8 mouse cellular contexts compared by ENCODE assay signal in genomic region chr3:96728634-96729402, GRCm38 (mm10). TPM values are rescaled to one million over a fixed set of nuclear protein-coding genes. Genes with fewer than 3 reads are reported as not detected.
DNase-seq lines count a peak whose midpoint lies in the region; ATAC-seq lines count a peak whose summit lies in the region.

No protein-coding gene starts in this region.

- peaks cover 24% of the 10 kb centered on the region for H3K4me1 ChIP-seq in lung, embryonic 15.5 days
- peaks cover 14% of the 10 kb centered on the region; the same call in 1 of the 2 replicates for H3K4me1 ChIP-seq in embryonic facial prominence, embryonic 12.5 days
- H3K4me1 ChIP-seq in intestine, embryonic 16.5 days (ENCODE audit: control insufficient read depth, insufficient read depth, low read length) = peaks cover 27% of the 10 kb centered on the region
- peaks cover 25% of the 10 kb centered on the region for H3K4me1 ChIP-seq in neural tube, embryonic 14.5 days (ENCODE audit: control insufficient read depth, insufficient read depth, low read length)

- peak overlapping the region; percentile 97 for H3K4me3 ChIP-seq in lung, embryonic 15.5 days
- H3K4me3 ChIP-seq in embryonic facial prominence, embryonic 12.5 days = peak overlapping the region; percentile 77
- H3K4me3 ChIP-seq in intestine, embryonic 16.5 days (ENCODE audit: low read length) = peak overlapping the region; percentile 97
- peak overlapping the region; percentile 91 for H3K4me3 ChIP-seq in neural tube, embryonic 14.5 days (ENCODE audit: low read depth, low read length)

- peak overlapping the region; percentile 73; the same call in 1 of the 2 replicates for H3K27ac ChIP-seq in lung, embryonic 15.5 days
- H3K27ac ChIP-seq in embryonic facial prominence, embryonic 12.5 days = peak overlapping the region; percentile 83; the same call in 1 of the 2 replicates
- H3K27ac ChIP-seq in intestine, embryonic 16.5 days (ENCODE audit: low read length) = peak overlapping the region; percentile 74; the same call in 1 of the 2 replicates
- no peak overlapping the region for H3K27ac ChIP-seq in neural tube, embryonic 14.5 days (ENCODE audit: low read depth, low read length)

- no peaks in the 10 kb centered on the region for H3K9me3 ChIP-seq in lung, embryonic 15.5 days
- H3K9me3 ChIP-seq in embryonic facial prominence, embryonic 12.5 days = no peaks in the 10 kb centered on the region
- no peaks in the 10 kb centered on the region for H3K9me3 ChIP-seq in intestine, embryonic 16.5 days (ENCODE audit: control insufficient read depth, low read length)
- no peaks in the 10 kb centered on the region for H3K9me3 ChIP-seq in neural tube, embryonic 14.5 days (ENCODE audit: control insufficient read depth, low read length)

- H3K27me3 ChIP-seq in lung, embryonic 15.5 days = no peaks in the 10 kb centered on the region
- H3K27me3 ChIP-seq in embryonic facial prominence, embryonic 12.5 days = no peaks in the 10 kb centered on the region
- no peaks in the 10 kb centered on the region for H3K27me3 ChIP-seq in intestine, embryonic 16.5 days (replicated peaks; ENCODE audit: control insufficient read depth, insufficient read depth, low read length)
- H3K27me3 ChIP-seq in neural tube, embryonic 14.5 days (ENCODE audit: control insufficient read depth, insufficient read depth, low read length) = no peaks in the 10 kb centered on the region

- ATAC-seq in lung, embryonic 15.5 days (ENCODE audit: borderline replicate concordance, extremely low read depth, low FRiP score, low TSS enrichment) = no peak
- ATAC-seq in embryonic facial prominence, embryonic 12.5 days (ENCODE audit: insufficient number of reproducible peaks, insufficient read depth, low FRiP score, low TSS enrichment) = no peak
- ATAC-seq in intestine, embryonic 16.5 days = no peak
- no peak for ATAC-seq in neural tube, embryonic 14.5 days (ENCODE audit: low read depth)

- H3K4me2 ChIP-seq in lung, embryonic 15.5 days = peak overlapping the region; percentile 65
- H3K4me2 ChIP-seq in embryonic facial prominence, embryonic 12.5 days (replicated peaks) = peak overlapping the region; percentile 67
- H3K4me2 ChIP-seq in intestine, embryonic 16.5 days (ENCODE audit: low read depth, low read length) = peak overlapping the region; percentile 78
- H3K4me2 ChIP-seq in neural tube, embryonic 14.5 days (ENCODE audit: low read depth, low read length) = peak overlapping the region; percentile 54

- H3K9ac ChIP-seq in lung, embryonic 15.5 days = peak overlapping the region; percentile 88; the same call in 1 of the 2 replicates
- peak overlapping the region; percentile 84; the same call in 1 of the 2 replicates for H3K9ac ChIP-seq in embryonic facial prominence, embryonic 12.5 days
- peak overlapping the region; percentile 88 for H3K9ac ChIP-seq in intestine, embryonic 16.5 days (ENCODE audit: low read depth, low read length)
- peak overlapping the region; percentile 80; the same call in 1 of the 2 replicates for H3K9ac ChIP-seq in neural tube, embryonic 14.5 days (replicated peaks; ENCODE audit: low read depth, low read length)

- DNase-seq in lung, postnatal 10 days = no peak
- no peak for DNase-seq in gastrocnemius, adult 8-10 months (ENCODE audit: low spot score in 2 of 2)
- no peak for DNase-seq in adrenal gland, adult 8-10 months
- DNase-seq in kidney, postnatal 10 days = no peak

- H3K36me3 ChIP-seq in lung, embryonic 15.5 days = peaks cover under 1% of the 10 kb centered on the region; the same call in 1 of the 2 replicates
- H3K36me3 ChIP-seq in embryonic facial prominence, embryonic 12.5 days = peaks cover 7% of the 10 kb centered on the region; the same call in 1 of the 2 replicates
- H3K36me3 ChIP-seq in intestine, embryonic 16.5 days (ENCODE audit: control insufficient read depth, insufficient read depth, low read length) = no peaks in the 10 kb centered on the region
- H3K36me3 ChIP-seq in neural tube, embryonic 14.5 days (ENCODE audit: control insufficient read depth, insufficient read depth, low read length) = no peaks in the 10 kb centered on the region

- 36% methylated on average over 7 of the region's 7 CpGs for whole genome bisulfite sequencing in lung, embryonic 15.5 days
- 47% methylated on average over 7 of the region's 7 CpGs for WGBS in embryonic facial prominence, embryonic 12.5 days
- 44% methylated on average over 7 of the region's 7 CpGs for WGBS in intestine, embryonic 16.5 days
- 51% methylated on average over 7 of the region's 7 CpGs for WGBS in neural tube, embryonic 14.5 days

RNA-seq across cellular contexts. Expression of gene Rnf115, which starts 1.4 kb away (rescaled TPM):
- 50.7 and 52.3 TPM in 2 replicates for polyA plus RNA-seq in lung, embryonic 15.5 days (2015; fragmentation: Nextera tagmentation; extraction: Ambion mirVana)
- polyA plus RNA-seq in embryonic facial prominence, embryonic 12.5 days (2016; fragmentation: Nextera tagmentation; extraction: Ambion mirVana) = 64.5 and 70.3 TPM in 2 replicates
- polyA plus RNA-seq in intestine, embryonic 16.5 days (2015; fragmentation: Nextera tagmentation; extraction: Ambion mirVana) = 43.6 and 47.3 TPM in 2 replicates
- polyA plus RNA-seq in neural tube, embryonic 14.5 days (2014; fragmentation: Nextera tagmentation; extraction: Ambion mirVana) = 81.9 and 86.5 TPM in 2 replicates
- 10 to 100 TPM; 58.9 to 79.6 (median 70.5) TPM for total RNA-seq in gastrocnemius, adult 8-10 months (2022)
- total RNA-seq in adrenal gland, adult 8-10 months (2022) = 10 to 100 TPM; 34.0 to 45.9 (median 39.5) TPM

RNA-seq across cellular contexts. Expression of gene Polr3c, which starts 1.4 kb away (rescaled TPM):
- 34.9 and 38.2 TPM in 2 replicates for polyA plus RNA-seq in lung, embryonic 15.5 days (2015; fragmentation: Nextera tagmentation; extraction: Ambion mirVana)
- polyA plus RNA-seq in embryonic facial prominence, embryonic 12.5 days (2016; fragmentation: Nextera tagmentation; extraction: Ambion mirVana) = 35.5 and 36.6 TPM in 2 replicates
- polyA plus RNA-seq in intestine, embryonic 16.5 days (2015; fragmentation: Nextera tagmentation; extraction: Ambion mirVana) = 37.7 and 41.0 TPM in 2 replicates
- polyA plus RNA-seq in neural tube, embryonic 14.5 days (2014; fragmentation: Nextera tagmentation; extraction: Ambion mirVana) = 32.4 and 35.3 TPM in 2 replicates
- total RNA-seq in gastrocnemius, adult 8-10 months (2022) = 10 to 100 TPM; 24.4 to 27.5 (median 26.3) TPM
- total RNA-seq in adrenal gland, adult 8-10 months (2022) = 10 to 100 TPM; 30.0 to 33.4 (median 31.1) TPM

RNA-seq across cellular contexts. Expression of gene Nudt17, which starts 20.5 kb away (rescaled TPM):
- 7.7 and 8.5 TPM in 2 replicates for polyA plus RNA-seq in lung, embryonic 15.5 days (2015; fragmentation: Nextera tagmentation; extraction: Ambion mirVana)
- polyA plus RNA-seq in embryonic facial prominence, embryonic 12.5 days (2016; fragmentation: Nextera tagmentation; extraction: Ambion mirVana) = 13.7 and 14.7 TPM in 2 replicates
- 5.6 and 6.2 TPM in 2 replicates for polyA plus RNA-seq in intestine, embryonic 16.5 days (2015; fragmentation: Nextera tagmentation; extraction: Ambion mirVana)
- 19.1 and 21.7 TPM in 2 replicates for polyA plus RNA-seq in neural tube, embryonic 14.5 days (2014; fragmentation: Nextera tagmentation; extraction: Ambion mirVana)
- total RNA-seq in gastrocnemius, adult 8-10 months (2022) = under 1 TPM; 0.39 to 0.68 (median 0.54) TPM
- 1 to 10 TPM; 1.1 to 2.6 (median 1.6) TPM for total RNA-seq in adrenal gland, adult 8-10 months (2022)

RNA-seq across cellular contexts. Expression of gene Pias3, which starts 32.6 kb away (rescaled TPM):
- polyA plus RNA-seq in lung, embryonic 15.5 days (2015; fragmentation: Nextera tagmentation; extraction: Ambion mirVana) = 49.0 and 52.1 TPM in 2 replicates
- polyA plus RNA-seq in embryonic facial prominence, embryonic 12.5 days (2016; fragmentation: Nextera tagmentation; extraction: Ambion mirVana) = 77.4 and 77.5 TPM in 2 replicates
- polyA plus RNA-seq in intestine, embryonic 16.5 days (2015; fragmentation: Nextera tagmentation; extraction: Ambion mirVana) = 35.7 and 36.6 TPM in 2 replicates
- polyA plus RNA-seq in neural tube, embryonic 14.5 days (2014; fragmentation: Nextera tagmentation; extraction: Ambion mirVana) = 20.9 and 24.7 TPM in 2 replicates
- total RNA-seq in gastrocnemius, adult 8-10 months (2022) = 1 to 10 TPM; 4.9 to 7.4 (median 6.0) TPM
- 10 to 100 TPM; 27.3 to 38.0 (median 32.6) TPM for total RNA-seq in adrenal gland, adult 8-10 months (2022)

RNA-seq across cellular contexts. Expression of gene Ankrd35, which starts 58.9 kb away (rescaled TPM):
- polyA plus RNA-seq in lung, embryonic 15.5 days (2015; fragmentation: Nextera tagmentation; extraction: Ambion mirVana) = 0.24 and 0.52 TPM in 2 replicates
- 0.92 and 1.1 TPM in 2 replicates for polyA plus RNA-seq in embryonic facial prominence, embryonic 12.5 days (2016; fragmentation: Nextera tagmentation; extraction: Ambion mirVana)
- polyA plus RNA-seq in intestine, embryonic 16.5 days (2015; fragmentation: Nextera tagmentation; extraction: Ambion mirVana) = 0.28 and 0.39 TPM in 2 replicates
- polyA plus RNA-seq in neural tube, embryonic 14.5 days (2014; fragmentation: Nextera tagmentation; extraction: Ambion mirVana) = 0.83 and 1.0 TPM in 2 replicates
- total RNA-seq in gastrocnemius, adult 8-10 months (2022) = under 1 TPM; 0.24 to 0.48 (median 0.40) TPM
- total RNA-seq in adrenal gland, adult 8-10 months (2022) = 1 to 10 TPM; 3.1 to 9.9 (median 5.0) TPM
